Mouse (Mus musculus): ENCODE measurements around the gene Zfp651. TPM values are rescaled to one million over a fixed set of nuclear protein-coding genes. Genes with fewer than 3 reads are reported as not detected.

Zfp651 gene
- total RNA-seq (2021): 100 to 1,000 TPM; 101 to 102 TPM
- long read RNA-seq, experiment 1, full-length matches to known transcripts: 15 of 42 reads
- long read RNA-seq, experiment 1, partial matches to known transcripts: 17 of 42 reads
- long read RNA-seq, experiment 1, other reads (novel, unspliced or antisense): 10 of 42 reads
- long read RNA-seq, experiment 2, full-length matches to known transcripts: 20 of 69 reads
- long read RNA-seq, experiment 2, partial matches to known transcripts: 38 of 69 reads
- long read RNA-seq, experiment 2, other reads (novel, unspliced or antisense): 11 of 69 reads

- 0 out of 2 replicates have a peak, but pooled peaks have one; percentile 14 for TF ChIP-seq CTCF (conservative IDR thresholded peaks at IDR 0.05)
These were observed at the start of gene Zfp651 for GRCm38 (mm10) chr9:121759091-121760081. TSS of gene Zfp651 (plus strand) at chr9:121759330.

GRCm38 (mm10) chr9:121709898-121710583 is 49.1 kb upstream of the Zfp651 start, which contains the start of gene Ss18l2:
TSS of gene Ss18l2 (plus strand) at chr9:121710329.
- Histone ChIP-seq H3K4me3 (peak within 1 kb of the TSS; percentile 83), H3K27ac (peak within 1 kb of the TSS; percentile 96)
- DNase-seq (ENCODE audit: low spot score in 2 of 2): peak; percentile 98
- no peak for TF ChIP-seq CTCF (conservative IDR thresholded peaks at IDR 0.05)

More at GRCm38 (mm10) chr9:121759091-121760081, at the start of gene Zfp651:
- DNase-seq (ENCODE audit: low spot score in 2 of 2): peak; percentile 65 to 74
- Histone ChIP-seq H3K4me3 (peak within 1 kb of the TSS; percentile 82), H3K27ac (peak within 1 kb of the TSS; percentile 98)

DNA sequence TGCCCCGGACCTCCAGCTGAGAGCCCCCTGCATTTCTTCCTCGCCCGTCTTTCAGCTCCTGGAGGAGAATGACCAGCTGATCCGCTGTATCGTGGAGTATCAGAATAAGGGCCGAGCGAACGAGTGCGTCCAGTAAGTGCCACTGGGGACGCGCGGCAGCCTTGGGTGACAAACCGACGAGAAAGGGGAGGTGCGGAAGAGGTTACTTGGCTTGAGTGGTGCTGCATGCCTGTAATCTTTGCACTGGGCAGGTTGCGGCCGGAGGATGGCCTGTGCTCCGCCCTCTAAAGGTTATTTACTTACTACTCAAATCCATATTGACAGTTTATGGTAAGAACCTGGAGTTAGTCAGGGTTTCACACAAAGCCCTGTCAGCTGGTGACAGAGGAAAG is 48.5 kb upstream of the Zfp651 start:
- no peak for DNase-seq (ENCODE audit: low spot score in 2 of 2)
- TF ChIP-seq CTCF (conservative IDR thresholded peaks at IDR 0.05): no peak; the same call in 1 of the 2 replicates
- peak overlapping the region; percentile 83 for H3K4me3 ChIP-seq
- H3K27ac ChIP-seq: peak overlapping the region; percentile 96

DNA sequence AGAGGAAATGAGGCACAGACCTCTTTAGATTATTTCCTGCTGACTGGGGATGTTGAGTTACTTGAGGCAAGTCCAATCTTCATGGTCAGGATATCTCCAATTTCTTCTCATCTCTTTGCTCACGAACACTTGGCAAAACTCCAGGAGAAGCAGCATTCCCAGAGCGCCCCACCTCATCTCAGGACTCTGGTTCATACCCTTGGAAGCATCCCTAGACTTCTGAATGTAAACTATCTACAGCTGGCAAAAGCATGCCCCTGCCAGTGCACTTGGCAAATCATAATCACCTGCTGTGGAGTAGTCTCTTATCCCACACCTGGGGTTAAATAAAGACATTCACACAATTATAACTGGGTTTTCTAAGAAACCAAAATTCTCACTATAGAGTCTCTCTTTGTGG is 42.1 kb upstream of the Zfp651 start:
- DNase-seq (ENCODE audit: low spot score in 2 of 2): no peak
- Histone ChIP-seq H3K4me3 (no peak overlapping the region), H3K27ac (no peak overlapping the region)
- TF ChIP-seq CTCF (conservative IDR thresholded peaks at IDR 0.05): no peak

DNA sequence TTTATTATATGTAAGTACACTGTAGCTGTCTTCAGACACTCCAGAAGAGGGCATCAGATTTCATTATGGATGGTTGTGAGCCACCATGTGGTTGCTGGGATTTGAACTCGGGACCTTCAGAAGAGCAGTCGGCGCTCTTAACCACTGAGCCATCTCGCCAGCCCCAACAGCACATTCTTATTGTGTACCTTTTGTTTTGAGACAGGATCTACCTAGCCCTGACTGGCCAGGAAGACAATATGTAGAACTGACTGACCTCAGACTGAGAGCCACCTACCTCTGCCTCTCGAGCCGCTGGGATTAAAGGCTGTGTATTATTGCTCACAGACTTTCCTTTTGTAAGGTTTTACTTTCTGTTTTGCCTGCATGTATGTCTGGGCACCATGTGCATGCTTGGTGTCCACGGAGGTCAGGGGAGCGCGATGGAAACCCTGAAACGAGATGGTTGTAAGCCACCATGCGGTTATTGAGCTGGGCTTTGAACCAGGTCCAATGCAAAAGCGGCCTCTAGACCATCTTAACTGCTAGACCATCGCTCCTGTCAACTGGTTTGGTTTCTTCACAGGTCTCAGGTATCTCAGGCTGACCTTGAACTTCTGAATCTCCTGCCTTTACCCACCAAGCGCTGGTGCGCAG is 40.9 kb upstream of the Zfp651 start:
- no peak for DNase-seq (ENCODE audit: low spot score in 2 of 2)

DNA sequence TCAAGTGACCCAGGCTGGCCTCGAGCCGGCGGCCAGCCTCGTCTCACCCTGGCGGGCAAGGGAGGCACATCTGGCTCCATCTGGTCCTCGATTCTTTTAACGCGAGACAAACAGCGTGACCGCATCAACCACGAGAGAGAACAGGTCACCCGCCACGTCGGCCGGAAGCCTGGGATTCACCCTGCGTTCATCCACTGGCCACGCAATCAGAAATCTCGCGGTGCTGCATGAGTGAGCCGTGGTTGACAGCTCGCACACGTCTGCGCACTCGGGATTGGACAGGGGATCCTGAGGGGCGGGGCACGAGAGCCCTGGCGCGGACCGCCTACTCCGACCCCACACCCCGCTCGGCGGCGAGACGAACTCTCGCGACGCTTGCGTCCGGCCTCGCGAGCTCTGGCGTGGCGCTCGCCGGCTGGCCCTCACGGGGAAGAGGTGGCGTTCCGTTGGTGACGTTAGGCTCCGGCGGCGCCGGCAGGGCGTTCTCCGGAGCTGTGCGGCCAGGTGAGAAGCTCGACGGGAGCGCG is 40.3 kb upstream of the Zfp651 start, which contains the start of gene Nktr:
Gene Nktr (plus strand): TSS at position 378 of the 527 bp plus-strand sequence.
- DNase-seq (ENCODE audit: low spot score in 2 of 2): peak; percentile 97 to 98
- Histone ChIP-seq H3K4me3 (peak within 1 kb of the TSS; percentile 70), H3K27ac (peak within 1 kb of the TSS; percentile 90)
- TF ChIP-seq CTCF (conservative IDR thresholded peaks at IDR 0.05): peak; percentile 44

More for the DNA sequence above, 40.9 kb upstream of the Zfp651 start:
- Histone ChIP-seq H3K27ac (peak overlapping the region; percentile 90), H3K4me3 (peak overlapping the region; percentile 64)
- peak; percentile 26; the same call in 1 of the 2 replicates for TF ChIP-seq CTCF (conservative IDR thresholded peaks at IDR 0.05)

DNA sequence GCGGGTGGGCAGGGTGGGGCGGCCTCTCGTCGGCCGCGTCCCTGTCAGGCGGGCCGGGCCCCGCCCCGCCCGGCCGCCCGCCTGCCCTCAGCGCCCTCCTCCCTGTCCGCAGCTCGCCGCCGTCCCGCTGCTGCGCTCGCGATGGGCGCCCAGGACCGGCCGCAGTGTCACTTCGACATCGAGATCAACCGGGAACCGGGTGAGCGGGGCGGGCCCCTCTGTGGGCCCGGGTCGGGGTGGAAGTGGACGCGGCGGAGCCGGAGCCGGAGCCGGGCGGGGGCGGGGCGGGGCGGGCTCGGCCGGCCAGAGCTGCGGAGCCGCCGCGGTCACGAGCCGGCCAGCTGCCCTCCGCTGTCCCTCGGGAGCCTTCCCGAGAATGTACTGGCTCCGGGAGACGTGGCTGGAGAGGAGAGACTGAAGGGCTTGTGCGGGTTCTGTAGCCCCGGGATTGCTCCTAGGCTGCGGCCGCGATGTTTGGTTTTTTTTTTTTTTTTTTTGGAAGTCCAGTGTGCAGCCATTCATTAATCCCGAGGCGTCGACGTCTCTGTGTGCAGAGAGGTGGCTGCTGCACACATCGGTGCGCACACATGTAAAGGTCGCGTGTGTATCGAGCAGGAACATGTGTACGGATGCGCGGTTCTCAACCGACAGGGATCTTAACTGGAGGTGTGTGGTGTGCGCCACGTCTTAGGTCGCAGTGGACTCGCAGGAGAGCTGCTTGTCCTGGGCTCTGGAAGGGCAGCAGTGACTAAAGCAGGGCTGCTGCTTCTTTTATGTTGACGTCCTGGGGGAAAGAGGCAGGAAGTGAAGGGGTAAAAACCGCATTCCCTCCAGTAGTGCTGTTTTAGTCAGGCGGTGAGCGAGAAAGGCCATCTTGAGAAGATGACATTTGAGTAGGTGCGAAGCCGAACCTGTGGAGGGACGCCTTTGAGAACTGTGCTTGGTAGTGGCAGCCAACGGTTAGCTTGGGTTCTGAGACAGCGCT is 39.5 kb upstream of the Zfp651 start:
- peak overlapping the region; percentile 70 for H3K4me3 ChIP-seq
- 0 out of 2 replicates have a peak, but pooled peaks have one; percentile 2 for TF ChIP-seq CTCF (conservative IDR thresholded peaks at IDR 0.05)
- peak overlapping the region; percentile 90 for H3K27ac ChIP-seq
- DNase-seq (ENCODE audit: low spot score in 2 of 2): no peak

DNA sequence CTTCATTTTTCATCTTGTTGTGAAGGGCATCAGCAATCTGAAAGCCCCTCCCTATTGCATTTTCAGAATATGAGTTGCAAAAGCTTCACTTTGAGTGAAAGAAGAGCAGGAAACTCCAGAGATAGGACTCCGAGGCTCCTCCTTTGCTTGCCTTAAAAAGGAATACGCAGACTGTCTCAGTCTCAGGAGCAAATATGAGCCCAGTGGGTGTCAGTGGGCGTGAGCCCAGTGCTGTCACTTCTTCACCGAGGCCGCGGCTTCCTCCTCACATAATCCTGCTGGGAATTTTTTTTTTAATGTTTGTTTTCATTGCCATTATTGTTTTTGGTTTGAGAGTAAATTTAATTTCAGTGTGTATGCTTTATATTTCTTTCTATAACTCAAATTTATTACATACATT is 18.6 kb upstream of the Zfp651 start:
- no peak overlapping the region for H3K27ac ChIP-seq
- no peak for DNase-seq (ENCODE audit: low spot score in 2 of 2)
- no peak for TF ChIP-seq CTCF (conservative IDR thresholded peaks at IDR 0.05)
- H3K4me3 ChIP-seq: no peak overlapping the region

DNA sequence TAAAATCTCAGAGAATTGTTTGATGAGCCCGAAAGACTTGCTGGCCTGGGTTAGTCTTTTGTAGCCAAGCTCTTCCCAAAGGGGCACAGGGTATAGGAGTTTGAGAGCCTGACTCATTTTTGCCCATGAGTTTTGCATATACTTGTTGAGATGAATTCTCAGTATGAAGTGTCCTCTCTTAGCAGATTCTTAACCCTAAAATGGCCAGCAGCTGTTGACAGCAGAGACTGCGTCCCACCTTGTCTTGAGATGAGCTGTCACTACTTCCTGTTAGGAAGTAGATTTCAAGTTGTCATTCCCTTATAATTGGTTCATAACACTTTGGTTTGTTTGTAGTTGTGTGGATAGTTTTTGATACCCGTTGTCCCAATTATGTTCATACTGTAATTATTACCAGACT is 18.0 kb upstream of the Zfp651 start:
- Histone ChIP-seq H3K27ac (no peak overlapping the region), H3K4me3 (no peak overlapping the region)
- TF ChIP-seq CTCF (conservative IDR thresholded peaks at IDR 0.05): no peak
- DNase-seq (ENCODE audit: low spot score in 2 of 2): no peak

DNA sequence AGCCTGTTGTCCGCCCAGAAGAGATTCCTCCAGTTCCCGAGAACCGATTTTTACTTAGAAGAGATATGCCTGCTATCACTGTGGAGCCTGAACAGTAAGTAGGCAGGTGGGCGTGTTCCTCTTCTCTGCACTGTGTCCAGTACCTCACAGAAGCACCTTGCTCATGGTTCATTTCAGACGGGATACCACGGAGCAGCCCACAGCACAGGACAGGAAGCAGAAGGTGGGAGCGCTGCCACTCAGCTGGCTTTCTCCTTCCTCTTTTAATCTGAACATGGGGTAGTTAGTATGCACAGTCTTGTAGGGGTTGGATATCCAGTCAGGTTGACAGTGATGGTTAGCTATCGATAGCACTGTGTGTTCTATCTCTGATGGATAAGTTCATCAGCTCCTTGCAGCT is 15.1 kb upstream of the Zfp651 start:
- Histone ChIP-seq H3K27ac (no peak overlapping the region), H3K4me3 (no peak overlapping the region)
- no peak for TF ChIP-seq CTCF (conservative IDR thresholded peaks at IDR 0.05)
- no peak for DNase-seq (ENCODE audit: low spot score in 2 of 2)

DNA sequence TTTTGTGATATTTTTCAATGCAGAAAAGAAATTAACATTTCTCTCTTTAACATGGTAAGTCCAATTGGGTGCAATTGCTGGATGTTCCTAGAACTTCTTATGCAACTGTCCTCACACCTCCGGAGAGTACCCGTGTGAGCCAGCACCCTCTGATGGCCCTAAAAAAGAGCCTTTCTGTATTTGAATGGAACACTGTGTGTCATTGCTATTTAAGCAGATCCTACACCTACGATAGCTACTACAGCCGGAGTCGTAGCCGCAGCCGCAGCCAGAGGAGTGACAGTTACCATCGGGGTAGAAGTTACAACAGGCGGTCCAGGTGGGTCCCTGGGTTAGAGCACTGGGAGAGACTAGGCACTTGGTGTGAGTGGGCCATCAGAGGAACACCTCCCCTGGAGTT is 6.4 kb upstream of the Zfp651 start:
- DNase-seq (ENCODE audit: low spot score in 2 of 2): no peak
- TF ChIP-seq CTCF (conservative IDR thresholded peaks at IDR 0.05): no peak
- H3K27ac ChIP-seq: peak overlapping the region; percentile 54; the same call in 1 of the 2 replicates

More for the DNA sequence above, 6.4 kb upstream of the Zfp651 start:
- no peak overlapping the region for H3K4me3 ChIP-seq
